Mouse (Mus musculus): Measurements from ENCODE around the gene Cstf1. TPM values are rescaled to one million over a fixed set of nuclear protein-coding genes. Genes with fewer than 3 reads are reported as not detected.

Gene Cstf1
- polyA plus RNA-seq, 1 experiment from 2014 or later: 31.2 TPM

DNA sequence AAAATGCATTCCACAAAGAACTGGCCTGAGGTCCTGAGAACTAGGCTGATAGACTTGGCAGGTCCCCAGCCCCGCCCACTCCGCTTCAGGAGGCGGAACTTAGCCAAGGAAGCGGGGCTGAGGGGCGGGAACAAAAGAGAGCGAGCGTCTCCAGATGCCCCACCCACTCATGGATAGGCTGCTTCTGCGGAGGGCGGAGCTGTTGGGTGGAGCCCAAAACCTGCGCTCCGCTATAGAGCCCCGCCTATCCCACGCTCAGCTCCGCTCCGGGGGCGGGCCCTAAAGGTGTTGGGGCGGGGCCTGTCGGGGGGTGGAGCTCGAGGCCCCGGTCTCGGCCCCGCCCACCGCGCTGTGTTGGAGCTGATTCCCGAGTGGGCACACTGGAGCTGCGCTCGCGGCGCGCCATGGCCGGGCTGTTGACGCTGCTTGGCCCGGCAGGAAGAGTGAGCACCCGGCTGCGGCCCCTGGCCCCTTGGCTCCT, 25.2 kb upstream of the Cstf1 start, which contains the start of gene Fam210b:
TSS of gene Fam210b (plus strand) at position 308 of the 481 bp plus-strand sequence.
- under 1% methylated on average over 25 of the region's 35 CpGs for WGBS
- Histone ChIP-seq H3K9me3 (replicated peaks; ENCODE audit: control insufficient read depth, low read length) (peaks cover 9% of the 10 kb centered on the region), H3K9ac (ENCODE audit: low read length) (peak within 1 kb of the TSS; percentile 81), H3K4me1 (ENCODE audit: control insufficient read depth, insufficient read depth, low read length) (peaks cover 29% of the 10 kb centered on the region), H3K4me3 (replicated peaks; ENCODE audit: low read length) (peak within 1 kb of the TSS; percentile 71), H3K4me2 (ENCODE audit: low read depth, low read length) (peak within 1 kb of the TSS; percentile 94), H3K27ac (ENCODE audit: low read length) (peak within 1 kb of the TSS; percentile 26; the same call in 1 of the 2 replicates), H3K36me3 (ENCODE audit: control insufficient read depth, insufficient read depth, low read length) (no peaks in the 10 kb centered on the region), H3K27me3 (ENCODE audit: control insufficient read depth, insufficient read depth, low read length) (no peaks in the 10 kb centered on the region)
- ATAC-seq (ENCODE audit: insufficient read depth, low FRiP score): peak; percentile 97

DNA sequence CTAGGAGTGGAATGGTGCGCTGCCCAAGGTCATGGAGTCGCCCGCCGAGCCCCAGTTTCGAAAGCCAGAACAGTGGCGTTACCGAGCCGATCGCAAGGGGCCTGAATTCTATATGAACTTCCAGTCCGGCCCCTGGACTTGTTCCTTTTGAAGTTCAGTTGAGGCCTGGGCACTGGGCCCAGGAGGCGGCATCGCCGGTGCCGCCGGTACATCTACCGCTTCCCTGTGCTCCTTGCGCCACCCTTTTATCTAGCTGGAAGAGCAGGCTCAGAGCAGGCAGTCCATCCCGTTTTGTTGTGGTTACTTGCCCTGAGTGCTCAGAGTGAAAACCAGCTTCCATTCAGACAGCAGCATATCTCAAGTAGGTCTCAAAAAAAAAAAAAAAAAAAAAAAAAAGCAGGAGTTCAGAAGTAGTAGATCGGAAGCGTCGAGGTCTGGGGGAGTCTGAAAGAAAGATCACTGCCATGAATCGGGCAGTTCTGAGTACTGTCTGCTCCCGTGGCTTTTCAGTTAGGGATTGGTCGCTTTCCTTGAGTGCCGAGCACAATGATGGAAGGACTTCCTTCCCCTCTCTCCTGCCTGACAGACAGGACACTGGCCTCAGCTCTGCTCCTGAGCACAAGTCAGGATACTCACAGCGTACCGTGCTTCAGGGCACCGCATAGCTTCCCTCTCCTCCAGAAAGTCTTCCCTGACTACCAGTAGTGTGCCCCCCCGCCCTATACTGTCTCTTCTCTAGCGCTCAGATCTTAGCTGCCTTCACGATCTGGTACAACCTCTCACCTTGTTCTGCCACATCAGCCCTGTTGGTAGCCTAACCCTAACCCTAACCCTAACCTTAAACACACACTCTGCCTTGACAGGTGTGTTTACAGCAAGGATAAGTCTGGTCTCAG, 24.2 kb upstream of the Cstf1 start:
- 12% methylated on average over 31 of the region's 31 CpGs for WGBS
- ATAC-seq (ENCODE audit: insufficient read depth, low FRiP score): no peak
- H3K36me3 ChIP-seq (ENCODE audit: control insufficient read depth, insufficient read depth, low read length): no peaks in the 10 kb centered on the region
- no peaks in the 10 kb centered on the region for H3K27me3 ChIP-seq (ENCODE audit: control insufficient read depth, insufficient read depth, low read length)
- 0 out of 2 replicates have a peak overlapping the region, but pooled peaks have one; percentile 26 for H3K27ac ChIP-seq (ENCODE audit: low read length)
- H3K9ac ChIP-seq (ENCODE audit: low read length): peak overlapping the region; percentile 81
- H3K4me1 ChIP-seq (ENCODE audit: control insufficient read depth, insufficient read depth, low read length): peaks cover 29% of the 10 kb centered on the region
- peaks cover 9% of the 10 kb centered on the region for H3K9me3 ChIP-seq (replicated peaks; ENCODE audit: control insufficient read depth, low read length)
- H3K4me3 ChIP-seq (replicated peaks; ENCODE audit: low read length): peak overlapping the region; percentile 71
- peak overlapping the region; percentile 94 for H3K4me2 ChIP-seq (ENCODE audit: low read depth, low read length)

DNA sequence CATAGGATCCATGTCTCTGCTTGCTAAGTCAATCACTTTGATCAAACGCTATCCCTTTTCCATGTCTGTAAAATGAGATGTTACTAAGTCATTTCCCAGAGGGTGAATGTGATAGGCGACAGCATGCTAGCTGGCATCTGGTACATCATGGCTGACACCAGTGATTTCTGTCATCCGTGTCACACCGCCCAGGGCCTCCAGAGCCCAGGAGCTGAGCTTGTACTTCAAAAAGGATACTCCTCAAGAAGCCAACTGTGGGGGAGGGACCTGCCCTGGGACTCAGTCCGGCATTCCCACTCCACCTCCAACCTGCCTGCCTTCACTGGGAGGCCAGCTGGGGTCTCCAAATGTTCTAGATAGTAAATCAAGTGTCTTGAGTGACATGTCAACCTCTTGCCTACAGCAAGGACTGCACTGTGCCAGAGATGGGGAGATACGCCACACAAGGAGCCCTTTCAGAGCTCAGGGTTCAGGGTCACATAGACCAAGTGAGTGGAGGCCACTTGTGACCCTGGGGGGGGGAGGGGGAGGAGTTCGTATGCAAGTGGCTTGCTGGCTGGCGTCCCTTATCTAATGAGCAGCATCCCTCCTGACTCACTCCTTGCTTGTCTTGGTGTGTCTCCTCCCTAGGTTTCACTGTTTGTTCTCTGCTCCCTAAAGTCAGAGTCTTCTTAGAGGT, 23.4 kb upstream of the Cstf1 start:
- no peak for ATAC-seq (ENCODE audit: insufficient read depth, low FRiP score)

DNA sequence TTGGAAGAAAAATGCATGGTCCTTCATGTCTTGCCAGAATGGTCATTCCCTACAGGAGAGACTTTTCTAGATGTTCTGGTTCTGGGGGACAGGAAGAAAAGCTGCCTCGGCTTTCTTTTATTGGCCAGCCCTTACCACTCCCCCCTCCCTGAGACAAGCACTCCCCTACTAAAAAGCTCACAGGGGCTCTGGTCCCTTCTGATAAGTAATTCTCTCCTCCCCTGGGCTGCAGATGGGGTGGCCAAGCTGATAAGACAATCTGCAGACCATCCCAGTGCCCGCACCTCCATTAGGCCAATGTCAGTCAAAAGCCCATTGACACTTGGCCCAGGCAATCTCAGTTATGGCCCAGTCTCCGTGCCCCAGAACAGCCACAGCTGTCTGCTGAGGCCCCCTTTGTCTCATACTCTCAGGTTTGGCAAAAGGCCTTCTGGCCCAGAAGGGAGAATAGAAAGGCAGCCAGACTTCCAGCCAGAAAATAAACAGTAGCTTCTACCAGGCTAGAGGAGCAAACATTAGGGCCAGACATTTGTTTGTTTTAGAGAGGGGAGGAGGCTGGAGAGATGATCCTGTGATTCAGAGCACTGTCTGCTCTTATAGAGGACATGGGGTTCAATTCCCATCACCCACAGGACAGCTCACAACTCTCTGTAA, 22.1 kb upstream of the Cstf1 start:
- Histone ChIP-seq H3K4me3 (replicated peaks; ENCODE audit: low read length) (no peak overlapping the region), H3K4me1 (ENCODE audit: control insufficient read depth, insufficient read depth, low read length) (peaks cover 29% of the 10 kb centered on the region), H3K9me3 (replicated peaks; ENCODE audit: control insufficient read depth, low read length) (0 out of 2 replicates have a peak, but pooled peaks cover 2% of the 10 kb centered on the region), H3K27me3 (ENCODE audit: control insufficient read depth, insufficient read depth, low read length) (no peaks in the 10 kb centered on the region), H3K27ac (ENCODE audit: low read length) (peak overlapping the region; percentile 71), H3K36me3 (ENCODE audit: control insufficient read depth, insufficient read depth, low read length) (no peaks in the 10 kb centered on the region), H3K9ac (ENCODE audit: low read length) (no peak overlapping the region), H3K4me2 (ENCODE audit: low read depth, low read length) (no peak overlapping the region)
- WGBS: 17% methylated on average over 3 of the region's 3 CpGs
- ATAC-seq (ENCODE audit: insufficient read depth, low FRiP score): no peak

More for the DNA sequence above, 23.4 kb upstream of the Cstf1 start:
- peaks cover 9% of the 10 kb centered on the region for H3K9me3 ChIP-seq (replicated peaks; ENCODE audit: control insufficient read depth, low read length)
- 66% methylated on average over 8 of the region's 8 CpGs for WGBS
- H3K9ac ChIP-seq (ENCODE audit: low read length): peak overlapping the region; percentile 81; the same call in 1 of the 2 replicates
- H3K4me2 ChIP-seq (ENCODE audit: low read depth, low read length): peak overlapping the region; percentile 94; the same call in 1 of the 2 replicates
- no peak overlapping the region for H3K27ac ChIP-seq (ENCODE audit: low read length)
- peak overlapping the region; percentile 71 for H3K4me3 ChIP-seq (replicated peaks; ENCODE audit: low read length)
- no peaks in the 10 kb centered on the region for H3K27me3 ChIP-seq (ENCODE audit: control insufficient read depth, insufficient read depth, low read length)
- H3K4me1 ChIP-seq (ENCODE audit: control insufficient read depth, insufficient read depth, low read length): peaks cover 29% of the 10 kb centered on the region
- no peaks in the 10 kb centered on the region for H3K36me3 ChIP-seq (ENCODE audit: control insufficient read depth, insufficient read depth, low read length)

DNA sequence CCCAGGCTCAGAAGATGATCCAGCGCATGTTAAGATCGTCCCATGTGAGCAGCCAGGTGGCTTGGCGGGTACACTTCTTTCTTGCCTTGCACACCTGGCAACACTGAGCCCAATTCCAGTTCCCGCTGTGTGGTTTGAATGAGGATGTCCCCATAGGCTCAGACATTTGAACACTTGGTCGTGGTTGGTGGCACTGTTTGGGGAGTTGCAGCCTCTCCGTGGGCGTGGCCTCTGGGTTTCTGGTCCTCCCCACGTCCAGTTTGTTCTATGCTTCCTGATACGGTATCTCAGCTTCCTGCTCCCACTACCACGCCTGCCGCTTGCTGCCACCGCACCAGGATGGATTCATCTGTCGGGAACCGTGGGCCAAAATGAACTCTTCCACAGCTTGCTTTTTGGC, 20.7 kb upstream of the Cstf1 start:
- Histone ChIP-seq H3K36me3 (ENCODE audit: control insufficient read depth, insufficient read depth, low read length) (no peaks in the 10 kb centered on the region), H3K27me3 (ENCODE audit: control insufficient read depth, insufficient read depth, low read length) (no peaks in the 10 kb centered on the region), H3K4me1 (ENCODE audit: control insufficient read depth, insufficient read depth, low read length) (peaks cover 29% of the 10 kb centered on the region), H3K4me2 (ENCODE audit: low read depth, low read length) (no peak overlapping the region), H3K4me3 (replicated peaks; ENCODE audit: low read length) (no peak overlapping the region), H3K27ac (ENCODE audit: low read length) (no peak overlapping the region), H3K9me3 (replicated peaks; ENCODE audit: control insufficient read depth, low read length) (no peaks in the 10 kb centered on the region), H3K9ac (ENCODE audit: low read length) (no peak overlapping the region)
- WGBS: 72% methylated on average over 14 of the region's 14 CpGs
- no peak for ATAC-seq (ENCODE audit: insufficient read depth, low FRiP score)

DNA sequence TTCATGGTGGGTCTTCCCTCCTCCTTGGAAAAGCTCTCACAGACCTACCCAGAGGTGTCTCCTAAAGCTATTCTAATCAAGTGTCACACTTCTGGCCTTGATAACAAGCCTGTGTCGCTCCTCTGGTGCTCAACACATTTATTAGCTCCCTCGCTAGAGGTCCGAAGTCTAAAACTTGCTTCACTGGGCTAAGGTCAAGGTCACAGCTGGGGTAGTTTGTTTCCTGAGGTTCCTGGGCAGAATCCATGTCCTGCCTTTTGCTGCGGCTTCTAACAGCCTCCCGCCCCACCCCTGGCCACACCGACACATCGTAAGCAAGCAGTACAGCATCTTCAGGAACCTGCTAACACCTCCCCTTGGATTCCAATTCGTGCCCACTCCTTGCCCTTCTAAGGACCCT, 19.7 kb upstream of the Cstf1 start:
- Histone ChIP-seq H3K9me3 (replicated peaks; ENCODE audit: control insufficient read depth, low read length) (no peaks in the 10 kb centered on the region), H3K27ac (ENCODE audit: low read length) (no peak overlapping the region), H3K27me3 (ENCODE audit: control insufficient read depth, insufficient read depth, low read length) (no peaks in the 10 kb centered on the region), H3K36me3 (ENCODE audit: control insufficient read depth, insufficient read depth, low read length) (0 out of 2 replicates have a peak, but pooled peaks cover 1% of the 10 kb centered on the region), H3K4me2 (ENCODE audit: low read depth, low read length) (no peak overlapping the region), H3K4me1 (ENCODE audit: control insufficient read depth, insufficient read depth, low read length) (peaks cover 29% of the 10 kb centered on the region), H3K4me3 (replicated peaks; ENCODE audit: low read length) (no peak overlapping the region), H3K9ac (ENCODE audit: low read length) (no peak overlapping the region)
- ATAC-seq (ENCODE audit: insufficient read depth, low FRiP score): no peak
- WGBS: 58% methylated on average over 8 of the region's 8 CpGs

DNA sequence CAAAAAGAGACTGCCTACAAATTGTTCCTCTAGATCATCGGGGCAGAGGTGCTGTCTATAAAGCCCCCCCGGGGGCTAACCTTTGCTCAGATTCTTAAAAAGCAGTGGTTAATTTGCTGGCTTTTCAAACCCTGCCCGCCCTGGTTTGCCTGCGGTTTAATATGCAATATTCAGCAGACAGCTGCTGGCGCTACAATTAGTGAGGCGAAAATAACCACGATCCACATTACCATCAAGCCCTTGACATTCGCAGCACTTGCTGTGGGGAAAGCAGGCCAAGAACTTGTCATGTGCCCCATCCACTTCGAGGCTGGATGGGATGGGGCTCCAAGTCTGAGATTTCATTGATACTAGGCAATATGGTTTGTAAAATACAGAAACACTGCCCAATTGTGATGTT, 17.3 kb upstream of the Cstf1 start:
- Histone ChIP-seq H3K36me3 (ENCODE audit: control insufficient read depth, insufficient read depth, low read length) (peaks cover 20% of the 10 kb centered on the region; the same call in 1 of the 2 replicates), H3K4me2 (ENCODE audit: low read depth, low read length) (no peak overlapping the region), H3K27me3 (ENCODE audit: control insufficient read depth, insufficient read depth, low read length) (no peaks in the 10 kb centered on the region), H3K9me3 (replicated peaks; ENCODE audit: control insufficient read depth, low read length) (no peaks in the 10 kb centered on the region), H3K9ac (ENCODE audit: low read length) (no peak overlapping the region), H3K4me3 (replicated peaks; ENCODE audit: low read length) (no peak overlapping the region), H3K4me1 (ENCODE audit: control insufficient read depth, insufficient read depth, low read length) (peaks cover 13% of the 10 kb centered on the region), H3K27ac (ENCODE audit: low read length) (no peak overlapping the region)
- ATAC-seq (ENCODE audit: insufficient read depth, low FRiP score): no peak
- 85% methylated on average over 9 of the region's 9 CpGs for WGBS

DNA sequence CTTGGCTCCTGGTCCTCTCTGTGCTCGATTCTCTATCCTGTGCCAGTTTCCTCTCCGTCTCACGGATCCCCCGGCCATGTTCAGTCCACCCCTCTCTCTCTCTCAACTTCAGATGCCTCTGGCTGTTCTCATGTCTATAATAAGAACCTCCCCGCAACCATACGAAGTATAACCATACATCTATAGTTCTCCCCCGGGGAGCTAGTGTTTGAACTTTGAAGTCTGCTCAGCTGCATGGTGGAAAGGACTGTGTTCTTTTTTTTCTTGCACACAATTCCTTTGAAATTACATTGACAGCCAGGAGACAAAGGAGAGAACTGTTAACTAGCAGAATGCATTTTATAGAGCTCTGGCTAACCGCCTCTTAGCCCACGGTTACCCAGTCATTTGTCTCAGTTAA, 15.7 kb upstream of the Cstf1 start:
- peaks cover 21% of the 10 kb centered on the region; the same call in 1 of the 2 replicates for H3K36me3 ChIP-seq (ENCODE audit: control insufficient read depth, insufficient read depth, low read length)
- no peak overlapping the region for H3K4me3 ChIP-seq (replicated peaks; ENCODE audit: low read length)
- no peak overlapping the region for H3K4me2 ChIP-seq (ENCODE audit: low read depth, low read length)

More for the DNA sequence above, 15.7 kb upstream of the Cstf1 start:
- ATAC-seq (ENCODE audit: insufficient read depth, low FRiP score): no peak
- Histone ChIP-seq H3K9me3 (replicated peaks; ENCODE audit: control insufficient read depth, low read length) (no peaks in the 10 kb centered on the region), H3K27ac (ENCODE audit: low read length) (no peak overlapping the region), H3K9ac (ENCODE audit: low read length) (no peak overlapping the region), H3K4me1 (ENCODE audit: control insufficient read depth, insufficient read depth, low read length) (no peaks in the 10 kb centered on the region), H3K27me3 (ENCODE audit: control insufficient read depth, insufficient read depth, low read length) (no peaks in the 10 kb centered on the region)
- 75% methylated on average over 9 of the region's 9 CpGs for WGBS

Measured in stomach, embryonic 16.5 days (tissue).